Mouse (Mus musculus): ENCODE data around the gene Cdk19. TPM values are rescaled to one million over a fixed set of nuclear protein-coding genes. Genes with fewer than 3 reads are reported as not detected.

Gene Cdk19
- total RNA-seq (2021) = 10 to 100 TPM; 11.9 to 15.7 TPM

DNA sequence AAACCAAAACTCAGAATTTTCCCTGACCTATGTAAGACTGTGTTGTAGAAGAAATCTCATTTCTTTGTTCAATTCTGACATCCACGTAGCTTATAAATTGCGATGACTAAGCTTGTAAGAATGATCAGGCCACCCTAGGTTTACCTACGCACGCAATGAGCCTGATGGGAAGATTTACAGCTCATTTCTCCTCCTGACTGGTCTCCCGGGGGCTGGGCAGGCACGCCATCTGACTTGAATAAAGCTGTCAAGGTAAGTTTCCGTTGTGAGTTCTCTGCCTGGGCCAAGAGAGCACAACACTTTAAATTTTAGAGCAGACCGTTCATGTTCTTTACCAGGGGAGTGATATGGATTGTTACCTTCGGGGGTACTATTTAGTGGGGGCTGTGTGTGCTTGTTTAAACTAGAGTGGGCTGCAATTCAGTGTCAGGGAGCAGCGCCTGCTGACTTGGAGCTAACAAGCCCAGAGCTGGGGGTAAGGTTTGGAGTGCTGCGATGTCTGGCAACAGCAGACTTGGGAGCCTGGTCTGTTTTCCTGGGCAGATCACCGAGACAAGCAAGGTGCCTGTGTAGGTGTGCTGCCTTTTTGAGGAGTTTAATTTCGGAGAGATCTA is at the start of gene Cdk19:
Gene Cdk19, plus strand, starts transcription at position 214 of the 614 bp plus-strand sequence.
- intact Hi-C loops (cut with DNase I) = no loop called here
- no peak for DNase-seq (ENCODE audit: low spot score)

DNA sequence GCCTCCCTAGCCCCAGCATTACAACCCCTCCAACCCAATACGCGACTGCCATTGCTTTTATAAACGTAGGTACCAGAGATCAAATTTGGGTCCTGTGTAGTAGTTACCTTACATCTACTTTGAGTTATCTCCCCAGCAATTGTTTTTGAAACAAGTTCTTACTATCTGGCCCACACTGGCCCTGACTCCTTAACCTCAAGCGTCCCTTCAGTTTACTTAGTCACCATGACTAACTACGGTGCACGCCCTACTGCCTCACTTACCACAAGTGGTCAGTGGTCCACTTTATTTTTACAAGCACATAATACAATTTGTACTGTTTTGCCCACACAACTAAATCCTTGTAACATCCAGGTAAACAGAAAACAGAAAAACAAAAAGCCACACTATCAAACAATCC is 46.7 kb upstream of the Cdk19 start:
- DNase-seq (ENCODE audit: low spot score) = no peak
- intact Hi-C loops (cut with DNase I) = no loop called here

DNA sequence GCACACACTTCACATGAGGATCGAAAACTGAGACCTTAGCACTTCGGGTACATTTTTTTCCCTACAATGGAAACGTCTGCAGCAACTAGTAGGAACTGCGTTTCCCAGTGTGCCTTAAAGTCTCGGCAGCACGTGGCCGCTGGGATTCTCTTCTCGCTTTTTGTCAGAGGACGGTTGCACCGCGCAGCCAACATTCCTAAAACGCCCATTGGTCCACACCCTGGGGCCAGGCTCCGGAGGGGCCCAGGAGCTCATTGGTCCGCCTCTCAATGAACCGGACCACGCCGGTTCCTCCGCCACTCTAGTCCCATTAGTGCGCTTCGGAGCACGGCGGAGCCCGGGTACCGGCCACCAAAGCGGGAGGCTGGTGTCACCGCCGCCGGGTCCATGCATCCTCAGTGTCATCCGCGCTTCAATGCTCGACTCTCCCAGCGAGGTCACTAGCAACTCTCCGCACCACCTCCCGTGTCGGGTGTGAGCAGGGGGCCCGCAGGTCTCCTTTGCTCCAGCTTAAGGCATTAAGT is 38.7 kb upstream of the Cdk19 start:
- DNase-seq (ENCODE audit: low spot score) = peak; percentile 79
- intact Hi-C loops (cut with DNase I) = no loop called here

- intact Hi-C loops (cut with DNase I) = loop anchor here (1.0 to 2.0 kb wide), 3 partner anchors 27 to 47 kb away; partner anchors contain the start of gene Gtf3c6
- DNase-seq (ENCODE audit: low spot score) = peak; percentile 13
Measured at GRCm38 (mm10) chr10:40301181-40302075, 37.9 kb upstream of the Cdk19 start.

- DNase-seq (ENCODE audit: low spot score) = peak; percentile 100
- intact Hi-C loops (cut with DNase I) = loop anchor here (1.0 to 2.0 kb wide), 3 partner anchors 26 to 46 kb away; partner anchors contain the start of gene Gtf3c6
Measured at GRCm38 (mm10) chr10:40302140-40302985, 37.0 kb upstream of the Cdk19 start, which contains the start of gene Amd1. Gene Amd1 (minus strand): TSS chr10:40302186.

DNA sequence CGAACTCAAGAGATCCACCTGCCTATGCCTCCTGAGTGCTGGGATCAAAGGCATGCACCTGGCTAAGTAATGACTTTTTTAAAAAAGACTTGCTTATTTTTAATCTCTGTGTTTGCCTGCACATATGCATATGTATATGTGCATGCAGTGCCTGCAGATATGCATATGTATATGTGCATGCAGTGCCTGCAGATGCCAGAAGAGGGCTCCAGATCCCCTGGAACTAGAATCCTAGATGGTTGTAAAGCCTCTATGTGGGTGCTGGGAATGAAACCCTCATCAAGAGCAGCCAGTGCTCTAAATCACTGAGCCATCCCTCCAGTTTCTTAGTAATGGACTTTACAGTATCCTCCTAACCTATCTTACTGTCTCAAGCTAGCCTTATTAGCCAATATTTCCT is 33.4 kb upstream of the Cdk19 start:
- intact Hi-C loops (cut with DNase I) = no loop called here
- DNase-seq (ENCODE audit: low spot score) = no peak

- intact Hi-C loops (cut with DNase I) = no loop called here
- no peak for DNase-seq (ENCODE audit: low spot score)
Measured at GRCm38 (mm10) chr10:40307826-40308583, 31.4 kb upstream of the Cdk19 start.

DNA sequence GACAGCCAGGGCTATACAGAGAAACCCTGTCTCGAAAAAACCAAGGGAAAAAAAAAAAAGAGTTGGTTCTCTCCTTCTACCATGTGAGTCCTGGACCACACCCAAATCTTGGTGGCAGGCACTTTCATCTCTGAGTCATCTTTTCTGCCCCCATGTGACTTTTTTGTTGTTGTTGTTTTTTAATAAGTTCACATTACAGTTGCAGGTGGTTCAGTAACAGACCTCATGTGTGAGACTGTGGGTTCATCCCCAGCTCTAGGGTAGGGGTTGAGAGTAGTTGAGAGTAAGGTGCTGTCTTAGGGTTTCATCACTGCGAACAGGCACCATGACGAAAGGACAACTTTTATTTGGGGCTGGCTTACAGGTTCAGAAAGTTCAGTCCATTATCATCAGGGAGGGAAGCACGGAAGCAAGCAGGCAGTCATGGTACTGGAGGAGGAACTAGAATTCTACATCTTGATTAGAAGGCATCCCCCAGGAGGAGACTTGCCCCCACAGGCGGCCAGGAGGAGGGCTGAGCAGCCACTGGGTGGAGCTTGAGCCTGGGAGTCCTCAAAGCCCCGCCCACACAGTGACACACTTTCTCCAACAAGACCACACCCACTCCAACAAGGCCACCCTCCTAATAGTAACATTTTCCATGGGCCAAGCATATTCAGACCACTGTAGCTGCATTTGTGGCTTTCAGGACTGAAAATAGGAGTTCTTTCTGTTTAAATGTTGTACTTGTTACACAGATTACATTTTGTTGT is 29.3 kb upstream of the Cdk19 start:
- intact Hi-C loops (cut with DNase I) = no loop called here

DNA sequence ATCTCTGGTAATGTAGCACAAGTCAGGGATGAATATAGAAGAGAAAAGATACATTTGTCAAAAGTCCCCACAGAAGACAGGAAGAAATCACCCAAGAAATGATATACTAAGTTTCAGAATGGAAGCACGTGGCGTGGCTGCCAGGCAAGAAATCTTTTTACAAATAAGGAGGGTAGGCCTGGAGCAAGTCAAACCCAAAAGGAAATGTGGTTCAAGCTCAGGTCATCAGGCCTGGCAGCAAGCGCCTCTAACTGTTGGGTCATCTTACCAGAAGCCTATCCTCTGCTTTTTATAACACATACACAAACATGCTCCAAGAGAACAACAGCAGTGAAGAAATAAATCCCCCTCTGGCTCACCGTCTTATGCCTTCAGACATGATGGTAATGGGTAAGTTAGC is 26.6 kb upstream of the Cdk19 start:
- DNase-seq (ENCODE audit: low spot score) = no peak
- intact Hi-C loops (cut with DNase I) = no loop called here

More for the DNA sequence above, 29.3 kb upstream of the Cdk19 start:
- DNase-seq (ENCODE audit: low spot score) = no peak

DNA sequence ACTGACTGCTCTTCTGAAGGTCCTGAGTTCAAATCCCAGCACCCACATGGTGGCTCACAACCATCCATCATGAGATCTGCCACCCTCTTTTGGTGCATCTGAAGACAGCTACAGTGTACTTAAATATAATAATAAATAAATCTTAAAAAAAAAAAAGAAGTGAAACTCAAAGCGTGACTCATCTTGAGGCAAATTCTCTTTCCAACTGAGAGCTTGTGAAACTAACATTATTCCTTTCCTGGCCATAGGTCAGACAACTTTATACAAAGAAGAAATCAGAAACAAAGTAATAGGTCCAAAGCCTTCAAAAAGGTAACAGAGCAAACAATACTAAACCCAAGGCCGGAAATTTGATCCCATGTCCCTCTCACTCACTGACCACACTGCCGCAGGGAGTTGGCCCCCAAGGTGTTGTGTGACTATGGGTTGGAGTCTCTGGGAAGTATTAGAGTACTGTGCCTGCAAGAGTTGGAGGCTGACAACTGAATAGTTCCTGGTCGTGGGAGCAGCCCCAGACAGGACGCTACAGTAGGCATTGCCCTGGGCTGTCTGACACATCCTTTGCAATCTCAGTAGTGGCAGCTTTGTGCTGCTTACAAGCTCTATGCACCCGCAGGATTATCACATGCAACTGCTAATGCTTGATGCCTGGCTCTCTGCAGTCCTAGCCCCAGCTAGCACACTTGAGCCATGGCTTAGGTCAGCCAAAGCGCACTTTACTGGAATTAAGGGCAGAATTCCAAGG is 22.4 kb upstream of the Cdk19 start:
- no peak for DNase-seq (ENCODE audit: low spot score)
- intact Hi-C loops (cut with DNase I) = no loop called here

DNA sequence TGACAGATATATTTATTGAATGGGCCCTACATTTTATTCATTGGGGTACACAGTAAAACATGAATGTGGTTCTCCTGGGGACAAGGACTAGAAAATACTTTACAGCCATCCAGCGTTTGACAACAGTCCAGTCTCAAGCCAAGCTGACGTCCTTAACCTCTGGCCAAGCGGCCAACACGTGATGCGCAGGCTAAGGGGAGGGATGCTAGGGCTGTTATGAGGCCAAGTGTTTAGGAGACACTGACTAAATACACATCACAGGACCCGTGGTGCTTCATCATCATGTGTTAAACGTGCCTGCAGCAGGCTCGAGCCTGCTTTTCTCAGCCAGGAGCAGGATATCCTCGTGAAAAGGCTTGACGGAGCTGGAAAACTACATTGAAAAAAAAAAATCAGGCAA is 19.1 kb upstream of the Cdk19 start:
- DNase-seq (ENCODE audit: low spot score) = no peak
- intact Hi-C loops (cut with DNase I) = no loop called here

DNA sequence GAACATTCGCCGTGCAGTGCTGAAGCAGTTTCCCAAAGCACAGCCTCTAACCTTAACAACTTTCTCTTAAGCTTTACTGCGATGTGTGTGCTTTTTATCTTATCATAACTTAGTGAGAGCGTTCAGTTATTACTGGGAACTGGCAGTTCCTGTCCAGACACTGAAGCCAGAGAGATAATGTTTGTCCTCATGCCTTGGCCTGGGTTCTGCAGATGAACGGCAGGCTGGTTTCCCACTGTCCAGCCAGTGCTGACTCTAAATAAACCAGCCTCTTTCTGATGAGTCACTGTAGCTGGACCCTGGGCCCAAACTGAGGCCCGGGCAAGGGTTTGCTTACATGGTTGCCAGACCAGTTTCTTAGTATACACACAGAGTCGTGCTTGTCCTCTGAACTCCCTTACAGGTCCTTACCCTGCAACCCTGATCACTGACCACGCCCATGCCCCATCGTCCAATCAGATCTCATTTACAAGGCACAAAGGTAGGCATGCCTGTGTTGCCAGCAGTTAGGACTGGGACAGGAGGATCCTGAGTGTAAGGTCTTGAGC is 11.3 kb upstream of the Cdk19 start:
- peak; percentile 73 for DNase-seq (ENCODE audit: low spot score)
- intact Hi-C loops (cut with DNase I) = loop anchor here (2.0 kb wide), 1 partner anchor 25 kb away; the partner anchor contains the start of gene Amd1

GRCm38 (mm10) chr10:40330262-40330661 is 9.1 kb upstream of the Cdk19 start:
- DNase-seq (ENCODE audit: low spot score) = no peak
- intact Hi-C loops (cut with DNase I) = no loop called here

DNA sequence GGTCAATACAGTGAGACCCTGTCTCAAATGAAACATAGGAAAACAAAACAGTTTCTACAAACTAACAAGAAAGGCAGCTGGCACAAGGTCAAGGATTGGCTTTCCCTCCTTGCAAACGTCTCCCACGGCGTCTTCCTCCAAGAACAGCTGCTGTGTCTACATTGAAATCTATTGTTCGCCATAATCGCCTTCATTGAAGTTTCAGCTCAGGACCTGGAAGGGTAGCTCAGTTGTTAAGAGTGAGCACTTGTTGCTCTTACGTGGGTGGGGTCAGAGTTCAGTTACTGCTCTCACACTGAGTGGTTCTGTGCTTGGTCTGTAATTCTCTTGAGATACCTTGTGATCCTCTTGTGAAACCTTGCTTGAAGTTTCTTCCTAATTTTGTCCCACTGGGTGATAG is 6.5 kb upstream of the Cdk19 start:
- intact Hi-C loops (cut with DNase I) = no loop called here
- DNase-seq (ENCODE audit: low spot score) = no peak

- no peak for DNase-seq (ENCODE audit: low spot score)
- intact Hi-C loops (cut with DNase I) = no loop called here
Measured at GRCm38 (mm10) chr10:40342036-40342435, 2.7 kb downstream of the Cdk19 start.

DNA sequence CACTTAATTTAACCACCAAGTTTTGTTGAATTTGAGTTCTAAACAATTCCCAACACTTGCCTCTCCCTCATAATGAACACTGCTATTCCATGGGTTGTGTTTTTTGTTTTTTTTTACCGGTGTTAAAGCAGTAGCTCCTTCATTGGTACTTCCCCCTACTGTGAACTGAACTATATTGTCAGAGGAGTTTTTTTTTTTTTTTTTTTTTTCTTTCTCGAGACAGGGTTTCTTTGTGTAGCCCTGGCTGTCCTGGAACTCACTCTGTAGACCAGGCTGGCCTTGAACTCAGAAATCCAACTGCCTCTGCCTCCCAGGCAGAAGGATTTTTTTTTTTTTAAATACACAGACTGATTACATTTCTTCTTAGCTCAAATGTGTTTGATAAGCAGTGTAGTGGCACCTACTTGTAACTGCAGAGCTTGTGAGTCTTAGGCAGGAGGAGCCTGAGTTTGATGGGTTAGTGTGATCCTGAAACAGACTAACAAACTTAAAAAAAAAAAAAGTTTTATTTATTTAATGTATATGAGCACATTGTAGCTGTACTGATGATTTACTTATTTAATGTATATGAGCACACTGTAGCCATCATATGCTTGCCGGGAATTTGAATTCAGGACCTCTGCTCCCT is 7.5 kb downstream of the Cdk19 start:
- no peak for DNase-seq (ENCODE audit: low spot score)
- intact Hi-C loops (cut with DNase I) = no loop called here

- no peak for DNase-seq (ENCODE audit: low spot score)
- intact Hi-C loops (cut with DNase I) = no loop called here
Measured at GRCm38 (mm10) chr10:40347461-40347954, 8.1 kb downstream of the Cdk19 start.
